Mouse (Mus musculus): ENCODE measurements at regions not wholly inside any gene's neighbourhood (a gene's known extent, or its start where the extent isn't known, plus 50 kb on each side); places are given as distances from the start of the nearest gene placed in this dataset.

- DNase-seq (ENCODE audit: low read depth, low spot score) = no peak
- Histone ChIP-seq H3K36me3 (ENCODE audit: control insufficient read depth, insufficient read depth, low read length, poor library complexity, severe bottlenecking) (no peaks in the 10 kb centered on the region), H3K27me3 (ENCODE audit: control insufficient read depth, insufficient read depth, low read length, poor library complexity, severe bottlenecking) (no peaks in the 10 kb centered on the region)
These were observed 121.6 kb downstream of the Gm26897 start for GRCm38 (mm10) chr5:111855366-111855765.

DNA sequence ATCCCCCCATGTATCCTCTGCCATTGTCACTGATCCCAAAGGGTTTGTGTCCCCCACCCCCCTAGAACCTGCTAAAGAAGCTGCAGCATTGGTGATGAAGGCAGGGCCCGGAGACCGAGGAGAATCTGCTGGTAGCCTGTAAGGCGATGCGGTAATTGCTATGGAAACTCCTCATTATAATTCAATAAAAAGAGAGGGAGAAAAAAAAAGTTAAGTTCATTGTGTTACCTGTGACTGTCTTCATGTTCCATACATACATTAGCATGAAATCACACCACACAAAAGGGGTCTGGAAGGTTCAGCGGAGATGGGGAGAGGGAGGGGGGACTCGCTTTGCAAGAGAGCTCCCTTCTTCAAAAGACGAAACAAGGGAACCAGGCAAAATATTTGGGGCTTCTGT, 123.5 kb downstream of the Gm26897 start:
- no peak for DNase-seq (ENCODE audit: low read depth, low spot score)
- H3K27me3 ChIP-seq (ENCODE audit: control insufficient read depth, insufficient read depth, low read length, poor library complexity, severe bottlenecking) = no peaks in the 10 kb centered on the region
- H3K36me3 ChIP-seq (ENCODE audit: control insufficient read depth, insufficient read depth, low read length, poor library complexity, severe bottlenecking) = no peaks in the 10 kb centered on the region

GRCm38 (mm10) chr5:111860436-111860835, 126.7 kb downstream of the Gm26897 start:
- no peaks in the 10 kb centered on the region for H3K36me3 ChIP-seq (ENCODE audit: control insufficient read depth, insufficient read depth, low read length, poor library complexity, severe bottlenecking)
- no peaks in the 10 kb centered on the region for H3K27me3 ChIP-seq (ENCODE audit: control insufficient read depth, insufficient read depth, low read length, poor library complexity, severe bottlenecking)
- DNase-seq (ENCODE audit: low read depth, low spot score) = no peak

DNA sequence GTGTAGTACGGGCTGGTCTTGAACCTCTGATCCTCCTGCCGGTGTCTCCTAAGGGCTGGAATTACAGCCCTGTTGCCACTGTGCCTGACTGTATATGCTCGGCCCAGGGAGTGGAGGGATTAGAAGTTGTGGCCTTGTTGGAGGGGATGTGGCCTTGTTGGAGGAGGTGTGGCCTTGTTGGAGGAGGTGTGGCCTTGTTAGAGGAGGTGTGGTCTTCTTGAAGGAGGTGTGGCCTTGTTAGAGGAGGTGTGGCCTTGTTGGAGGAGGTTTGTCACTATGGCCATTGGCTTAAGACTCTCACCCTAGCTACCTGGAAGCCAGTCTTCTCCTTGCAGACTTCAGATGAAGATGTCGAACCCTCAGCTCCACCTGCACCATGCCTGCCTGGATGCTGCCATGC, 128.6 kb downstream of the Gm26897 start:
- no peak for DNase-seq (ENCODE audit: low read depth, low spot score)
- Histone ChIP-seq H3K36me3 (ENCODE audit: control insufficient read depth, insufficient read depth, low read length, poor library complexity, severe bottlenecking) (no peaks in the 10 kb centered on the region), H3K27me3 (ENCODE audit: control insufficient read depth, insufficient read depth, low read length, poor library complexity, severe bottlenecking) (no peaks in the 10 kb centered on the region)

DNA sequence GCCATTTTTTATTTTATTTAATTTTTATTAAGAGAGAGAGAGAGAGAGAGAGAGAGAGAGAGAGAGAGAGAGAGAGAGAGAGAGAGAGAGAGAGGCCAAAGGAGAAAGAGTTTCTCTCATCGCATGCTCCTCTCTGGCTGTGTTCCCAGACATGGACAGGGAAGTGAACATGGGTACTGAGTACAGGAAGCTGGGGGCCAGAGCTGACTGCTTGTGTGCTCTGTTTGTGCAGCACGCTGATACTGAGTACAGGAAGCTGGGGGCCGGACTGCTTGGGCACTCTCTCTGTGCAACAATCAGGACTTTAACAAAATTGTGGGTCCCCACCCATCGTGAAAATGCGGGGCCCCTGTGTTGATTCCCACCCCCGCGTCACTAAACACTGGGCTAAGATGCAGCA, 130.2 kb downstream of the Gm26897 start:
- Histone ChIP-seq H3K36me3 (ENCODE audit: control insufficient read depth, insufficient read depth, low read length, poor library complexity, severe bottlenecking) (no peaks in the 10 kb centered on the region), H3K27me3 (ENCODE audit: control insufficient read depth, insufficient read depth, low read length, poor library complexity, severe bottlenecking) (no peaks in the 10 kb centered on the region)
- no peak for DNase-seq (ENCODE audit: low read depth, low spot score)

GRCm38 (mm10) chr5:111864606-111865005, 130.9 kb downstream of the Gm26897 start:
- DNase-seq (ENCODE audit: low read depth, low spot score) = no peak
- Histone ChIP-seq H3K36me3 (ENCODE audit: control insufficient read depth, insufficient read depth, low read length, poor library complexity, severe bottlenecking) (no peaks in the 10 kb centered on the region), H3K27me3 (ENCODE audit: control insufficient read depth, insufficient read depth, low read length, poor library complexity, severe bottlenecking) (no peaks in the 10 kb centered on the region)

- no peaks in the 10 kb centered on the region for H3K27me3 ChIP-seq (ENCODE audit: control insufficient read depth, insufficient read depth, low read length, poor library complexity, severe bottlenecking)
- DNase-seq (ENCODE audit: low read depth, low spot score) = no peak
These were observed 135.3 kb downstream of the Gm26897 start for GRCm38 (mm10) chr5:111869011-111869410.

DNA sequence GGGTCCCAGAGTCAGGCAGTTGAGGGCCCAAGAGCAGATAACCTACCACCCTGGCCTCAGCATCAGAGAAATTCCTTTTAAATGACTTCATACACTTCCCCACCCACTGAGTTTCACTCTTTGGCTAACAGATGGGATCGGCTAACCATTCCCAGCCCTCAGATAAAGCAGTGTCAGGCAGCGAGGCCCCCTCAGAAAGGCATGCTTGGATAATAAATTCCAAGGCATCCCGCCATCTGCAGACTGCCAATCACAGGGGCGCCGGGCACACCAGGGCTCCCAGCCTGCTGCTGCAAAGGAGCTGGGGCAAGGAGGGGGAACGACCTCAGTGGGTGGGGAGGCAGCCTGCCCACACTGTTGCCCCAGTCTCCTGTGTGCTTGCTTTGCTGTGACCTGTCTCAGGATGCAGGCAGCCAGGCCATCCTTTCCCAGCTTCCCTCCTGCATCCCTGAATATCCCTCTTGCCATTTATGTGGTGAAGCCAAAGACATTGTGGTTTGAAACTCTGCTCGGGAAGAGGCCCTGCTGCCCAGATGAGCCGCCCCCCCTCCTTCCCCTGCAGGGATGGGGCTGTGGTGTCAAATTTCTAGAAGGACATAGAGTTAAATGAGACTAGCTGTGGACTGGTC, 143.6 kb downstream of the Gm26897 start:
- Histone ChIP-seq H3K27me3 (ENCODE audit: control insufficient read depth, insufficient read depth, low read length, poor library complexity, severe bottlenecking) (no peaks in the 10 kb centered on the region), H3K36me3 (ENCODE audit: control insufficient read depth, insufficient read depth, low read length, poor library complexity, severe bottlenecking) (no peaks in the 10 kb centered on the region)
- no peak for DNase-seq (ENCODE audit: low read depth, low spot score)

More at GRCm38 (mm10) chr5:111869011-111869410, 135.3 kb downstream of the Gm26897 start:
- H3K36me3 ChIP-seq (ENCODE audit: control insufficient read depth, insufficient read depth, low read length, poor library complexity, severe bottlenecking) = no peaks in the 10 kb centered on the region

DNA sequence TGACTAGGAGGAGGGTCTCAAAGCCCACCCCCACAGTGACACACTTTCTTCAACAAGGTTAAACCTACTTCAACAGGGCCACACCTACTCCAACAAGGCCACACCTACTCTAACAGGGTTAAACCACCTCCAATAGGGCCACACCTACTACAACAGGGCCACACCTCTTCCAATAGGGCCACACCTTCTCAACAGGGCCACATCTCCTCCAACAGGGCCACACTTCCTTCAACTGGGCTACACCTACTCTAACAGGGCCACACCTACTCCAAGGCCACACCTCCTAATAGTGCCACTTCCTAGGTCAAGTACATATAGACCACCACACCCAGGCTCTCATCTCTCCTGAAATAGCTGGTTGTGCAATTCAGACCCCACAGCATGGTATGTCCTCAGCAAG, 145.3 kb downstream of the Gm26897 start:
- DNase-seq (ENCODE audit: low read depth, low spot score) = no peak
- no peaks in the 10 kb centered on the region for H3K36me3 ChIP-seq (ENCODE audit: control insufficient read depth, insufficient read depth, low read length, poor library complexity, severe bottlenecking)
- no peaks in the 10 kb centered on the region for H3K27me3 ChIP-seq (ENCODE audit: control insufficient read depth, insufficient read depth, low read length, poor library complexity, severe bottlenecking)

- H3K27me3 ChIP-seq (ENCODE audit: control insufficient read depth, insufficient read depth, low read length, poor library complexity, severe bottlenecking) = no peaks in the 10 kb centered on the region
- no peak for DNase-seq (ENCODE audit: low read depth, low spot score)
- H3K36me3 ChIP-seq (ENCODE audit: control insufficient read depth, insufficient read depth, low read length, poor library complexity, severe bottlenecking) = no peaks in the 10 kb centered on the region
These were observed 146.5 kb downstream of the Gm26897 start for GRCm38 (mm10) chr5:111880268-111880667.

DNA sequence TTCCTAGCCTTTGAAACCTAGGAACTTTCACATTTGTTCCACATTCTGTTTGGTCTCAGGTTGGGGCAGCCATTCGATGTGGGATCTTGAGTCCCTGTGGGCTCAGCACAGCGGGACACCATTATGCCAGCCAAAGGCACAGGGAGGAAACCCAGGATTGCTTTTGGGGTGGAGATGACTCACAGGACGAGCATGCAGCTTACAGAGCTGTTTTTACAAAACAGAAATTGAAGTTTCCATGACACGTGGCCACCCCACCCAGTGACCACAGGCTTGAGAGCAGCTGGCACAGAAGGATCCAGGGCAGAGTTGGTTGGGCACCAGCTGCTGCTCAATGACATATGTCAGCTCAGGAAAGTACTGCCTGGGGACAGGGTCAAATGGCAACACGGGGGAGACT, 147.8 kb downstream of the Gm26897 start:
- DNase-seq (ENCODE audit: low read depth, low spot score) = no peak
- Histone ChIP-seq H3K36me3 (ENCODE audit: control insufficient read depth, insufficient read depth, low read length, poor library complexity, severe bottlenecking) (no peaks in the 10 kb centered on the region), H3K27me3 (ENCODE audit: control insufficient read depth, insufficient read depth, low read length, poor library complexity, severe bottlenecking) (no peaks in the 10 kb centered on the region)

DNA sequence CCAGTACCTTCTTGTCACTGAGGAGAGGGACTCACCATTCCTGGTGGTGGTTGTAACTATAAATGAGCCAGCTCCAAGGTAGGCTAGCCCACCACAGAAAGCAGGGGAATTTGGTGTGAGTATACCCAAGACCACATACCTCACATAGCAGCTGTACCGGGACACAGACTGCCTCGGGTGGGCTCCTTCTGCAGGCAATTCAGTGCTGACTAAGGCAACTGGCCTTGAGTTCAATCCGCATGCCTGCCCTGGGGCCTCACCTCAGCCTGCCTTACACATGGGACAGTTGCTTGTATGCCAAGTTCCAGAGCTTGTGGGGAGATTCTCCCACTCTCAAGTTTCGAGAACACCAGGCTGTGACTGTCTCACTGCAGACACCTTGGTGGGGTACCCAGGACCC, 153.6 kb downstream of the Gm26897 start:
- H3K27me3 ChIP-seq (ENCODE audit: control insufficient read depth, insufficient read depth, low read length, poor library complexity, severe bottlenecking) = no peaks in the 10 kb centered on the region
- DNase-seq (ENCODE audit: low read depth, low spot score) = no peak
- no peaks in the 10 kb centered on the region for H3K36me3 ChIP-seq (ENCODE audit: control insufficient read depth, insufficient read depth, low read length, poor library complexity, severe bottlenecking)

DNA sequence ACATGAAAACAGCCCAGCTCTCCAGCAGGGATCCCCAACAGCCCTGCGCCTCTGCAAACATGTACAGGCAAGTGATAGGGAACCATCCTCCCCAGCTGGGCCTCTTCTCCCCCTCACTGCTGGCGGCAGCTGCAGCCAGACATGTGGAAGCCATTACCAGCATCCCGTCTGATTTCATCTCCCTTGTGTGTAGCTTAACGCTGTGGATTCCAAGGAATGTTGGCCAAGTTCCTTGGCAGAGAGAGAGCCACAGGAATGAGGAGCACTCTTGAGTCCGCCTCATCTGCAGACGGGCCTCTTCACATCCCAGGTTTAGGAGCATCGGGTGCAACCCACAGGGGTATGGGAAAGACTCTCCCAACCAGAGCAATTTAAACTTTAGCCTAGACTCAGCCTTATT, 157.1 kb downstream of the Gm26897 start:
- no peaks in the 10 kb centered on the region for H3K36me3 ChIP-seq (ENCODE audit: control insufficient read depth, insufficient read depth, low read length, poor library complexity, severe bottlenecking)
- no peak for DNase-seq (ENCODE audit: low read depth, low spot score)
- no peaks in the 10 kb centered on the region for H3K27me3 ChIP-seq (ENCODE audit: control insufficient read depth, insufficient read depth, low read length, poor library complexity, severe bottlenecking)

DNA sequence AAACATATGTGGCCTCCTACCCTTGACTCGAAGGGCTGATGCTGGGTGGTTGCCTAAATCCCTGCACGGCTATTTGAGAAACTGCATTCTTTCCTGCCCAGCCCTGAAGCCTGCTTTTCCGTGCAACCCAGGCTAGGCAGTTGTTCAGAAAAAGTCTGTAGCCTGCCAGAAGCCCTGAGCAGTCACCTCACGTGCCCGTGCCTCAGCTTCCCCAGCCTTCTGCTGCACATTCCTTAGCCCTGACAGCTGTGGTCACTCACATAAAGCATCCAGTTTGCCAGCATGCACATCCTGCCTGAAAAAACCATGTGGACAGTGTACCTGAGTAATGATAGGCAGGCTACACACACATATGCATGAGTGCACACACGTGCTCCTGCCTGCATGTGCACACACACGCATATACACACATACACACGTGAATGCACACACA, 157.6 kb downstream of the Gm26897 start:
- Histone ChIP-seq H3K36me3 (ENCODE audit: control insufficient read depth, insufficient read depth, low read length, poor library complexity, severe bottlenecking) (no peaks in the 10 kb centered on the region), H3K27me3 (ENCODE audit: control insufficient read depth, insufficient read depth, low read length, poor library complexity, severe bottlenecking) (no peaks in the 10 kb centered on the region)
- DNase-seq (ENCODE audit: low read depth, low spot score) = no peak

- no peaks in the 10 kb centered on the region for H3K27me3 ChIP-seq (ENCODE audit: control insufficient read depth, insufficient read depth, low read length, poor library complexity, severe bottlenecking)
- DNase-seq (ENCODE audit: low read depth, low spot score) = no peak
These were observed 159.2 kb downstream of the Gm26897 start for GRCm38 (mm10) chr5:111892956-111893355.

DNA sequence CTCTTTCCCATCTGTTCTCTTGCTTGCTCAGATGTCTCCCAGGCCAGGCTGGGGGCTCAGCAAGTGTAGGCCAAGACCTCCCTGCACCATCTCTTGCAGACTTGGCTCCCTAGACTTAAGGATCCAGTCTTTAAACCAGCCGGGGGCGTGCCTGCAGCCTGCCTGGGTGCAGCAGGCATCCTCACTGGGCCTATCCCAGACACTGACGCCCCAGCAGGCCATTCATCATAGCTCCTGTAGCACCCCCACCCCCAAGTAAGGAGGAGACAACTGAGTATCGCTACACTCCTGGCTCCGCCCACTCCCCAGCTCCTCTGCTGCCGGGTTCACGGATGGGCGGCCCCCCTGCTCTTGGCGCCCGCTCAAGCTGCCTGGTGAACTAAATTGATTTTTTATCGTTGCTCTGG, 160.2 kb downstream of the Gm26897 start:
- Histone ChIP-seq H3K27me3 (ENCODE audit: control insufficient read depth, insufficient read depth, low read length, poor library complexity, severe bottlenecking) (no peaks in the 10 kb centered on the region), H3K36me3 (ENCODE audit: control insufficient read depth, insufficient read depth, low read length, poor library complexity, severe bottlenecking) (no peaks in the 10 kb centered on the region)
- DNase-seq (ENCODE audit: low read depth, low spot score) = no peak

More at GRCm38 (mm10) chr5:111892956-111893355, 159.2 kb downstream of the Gm26897 start:
- no peaks in the 10 kb centered on the region for H3K36me3 ChIP-seq (ENCODE audit: control insufficient read depth, insufficient read depth, low read length, poor library complexity, severe bottlenecking)

Data from splenic B cell, adult 2 months (primary cell).